Mouse (Mus musculus) limb, embryonic 12.5 days (tissue): ENCODE data around the gene Rmi2. TPM values are rescaled to one million over a fixed set of nuclear protein-coding genes. Genes with fewer than 3 reads are reported as not detected.

Source experiments
- ATAC-seq: fragments of 200-750 bp; cut with Nextera tagmentation; 2 replicates; pipeline ENCODE4 v1.8.0; 2017; ENCODE audit warnings: low read depth, moderate TSS enrichment; ENCODE audit not compliant: insufficient number of reproducible peaks, insufficient read depth, low FRiP score, low TSS enrichment
- H3K27ac ChIP-seq: fragments of 300-500 bp; sonication (generic); 2 replicates; pipeline ENCODE4 v1.5.1; 2016; ENCODE audit warnings: mild to moderate bottlenecking, moderate library complexity
- H3K27me3 ChIP-seq: fragments of 300-500 bp; sonication (generic); 2 replicates; pipeline ENCODE4 v1.6.1; 2016; ENCODE audit warnings: mild to moderate bottlenecking, moderate library complexity
- H3K36me3 ChIP-seq: fragments of 300-500 bp; sonication (generic); 2 replicates; pipeline ENCODE4 v1.6.1; 2016; ENCODE audit warnings: mild to moderate bottlenecking, moderate library complexity
- H3K4me1 ChIP-seq: fragments of 300-500 bp; sonication (generic); replicated peaks from 2 replicates; pipeline ENCODE4 v1.6.1; 2016
- H3K4me2 ChIP-seq: fragments of 300-500 bp; sonication (generic); 2 replicates; pipeline ENCODE4 v1.6.1; 2016; ENCODE audit warnings: mild to moderate bottlenecking, moderate library complexity
- H3K4me3 ChIP-seq: fragments of 300-500 bp; sonication (generic); replicated peaks from 2 replicates; pipeline ENCODE4 v1.5.1; 2016; ENCODE audit warnings: mild to moderate bottlenecking
- H3K9ac ChIP-seq: fragments of 300-500 bp; sonication (generic); replicated peaks from 2 replicates; pipeline ENCODE4 v1.6.1; 2016; ENCODE audit warnings: mild to moderate bottlenecking, moderate library complexity
- H3K9me3 ChIP-seq: fragments of 300-500 bp; sonication (generic); 2 replicates; pipeline ENCODE4 v1.6.1; 2016; ENCODE audit warnings: mild to moderate bottlenecking, moderate library complexity
- WGBS: fragments of 180-500 bp; shearing (Covaris S2); methylation state at CpG from one replicate; pipeline ENCODE4 v1.1.7; 2016; 5-methylcytosine and 5-hydroxymethylcytosine counted together
- polyA plus RNA-seq: library from polyadenylated mRNA; unstranded; fragments of >200 nt; fragmentation: Nextera tagmentation; extraction: Ambion mirVana; gene quantifications from 2 replicates; pipeline ENCODE4 v1.2.1, GENCODE M21; 2016

The Rmi2 gene
- polyA plus RNA-seq, 1 experiment from 2014 or later: 5.1 TPM

DNA sequence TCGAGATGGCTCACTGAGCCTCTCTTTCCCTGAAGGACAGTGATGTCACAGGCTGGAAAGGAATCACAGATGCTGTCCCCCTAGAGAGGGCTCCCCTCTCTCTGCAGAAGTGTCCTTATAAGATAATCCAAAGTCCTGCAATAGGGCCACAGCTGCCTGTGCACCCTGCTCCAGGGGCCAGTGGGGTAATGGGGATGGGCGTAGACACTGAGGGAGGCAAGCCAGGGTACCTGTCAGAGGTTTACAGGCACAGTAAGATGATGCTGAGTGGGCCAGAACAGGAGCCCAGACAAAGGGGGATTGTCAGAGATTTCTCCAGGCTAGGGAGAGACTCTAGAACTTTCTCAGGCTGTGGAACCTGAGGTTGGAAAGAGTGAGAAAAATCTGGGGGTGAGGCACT lies 32.6 kb downstream of the Rmi2 start:
- H3K27ac ChIP-seq: no peak overlapping the region
- H3K4me2 ChIP-seq: no peak overlapping the region
- H3K36me3 ChIP-seq: peaks cover 5% of the 10 kb centered on the region; the same call in 1 of the 2 replicates
- ATAC-seq: no peak
- 0 out of 2 replicates have a peak, but pooled peaks cover 5% of the 10 kb centered on the region for H3K4me1 ChIP-seq
- 89% methylated on average over 2 of the region's 2 CpGs for WGBS
- no peaks in the 10 kb centered on the region for H3K27me3 ChIP-seq
- no peaks in the 10 kb centered on the region for H3K9me3 ChIP-seq
- H3K4me3 ChIP-seq: no peak overlapping the region
- H3K9ac ChIP-seq: no peak overlapping the region

DNA sequence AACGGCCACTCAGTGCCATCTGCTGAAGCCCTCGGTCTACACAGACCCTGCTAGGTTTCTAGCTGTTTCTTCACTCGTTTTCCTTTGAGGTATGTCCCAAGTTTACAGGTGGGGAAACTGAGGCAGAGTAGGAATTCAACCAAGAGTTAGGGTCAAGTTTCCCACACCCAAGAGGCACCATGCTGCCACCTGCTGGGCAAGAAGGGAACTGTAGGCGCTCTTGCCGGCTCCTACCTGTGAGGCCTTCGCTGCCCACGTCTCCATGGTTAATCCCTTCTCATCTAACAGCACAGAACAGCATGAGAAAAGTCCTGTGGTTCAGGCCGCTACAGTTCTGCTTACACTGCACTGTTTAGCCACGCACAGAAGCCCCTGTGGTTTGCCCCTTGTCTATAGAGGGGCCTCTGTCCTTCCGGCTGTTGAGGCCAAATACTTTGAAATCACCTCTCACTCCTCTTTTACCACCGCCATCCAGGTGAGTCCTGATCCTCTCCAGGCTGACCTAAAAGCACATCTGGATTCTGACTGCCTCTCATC lies 33.1 kb downstream of the Rmi2 start:
- Histone ChIP-seq H3K9me3 (no peaks in the 10 kb centered on the region), H3K36me3 (peaks cover 5% of the 10 kb centered on the region; the same call in 1 of the 2 replicates), H3K4me1 (0 out of 2 replicates have a peak, but pooled peaks cover 5% of the 10 kb centered on the region), H3K27ac (no peak overlapping the region), H3K4me3 (no peak overlapping the region), H3K27me3 (no peaks in the 10 kb centered on the region), H3K4me2 (no peak overlapping the region), H3K9ac (no peak overlapping the region)
- no peak for ATAC-seq
- 37% methylated on average over 11 of the region's 11 CpGs for WGBS

GRCm38 (mm10) chr16:10870969-10871368 lies 36.1 kb downstream of the Rmi2 start:
- Histone ChIP-seq H3K4me2 (no peak overlapping the region), H3K9me3 (no peaks in the 10 kb centered on the region), H3K27ac (no peak overlapping the region), H3K9ac (no peak overlapping the region), H3K4me3 (no peak overlapping the region), H3K27me3 (0 out of 2 replicates have a peak, but pooled peaks cover 7% of the 10 kb centered on the region), H3K4me1 (peaks cover 5% of the 10 kb centered on the region; the same call in 1 of the 2 replicates), H3K36me3 (peaks cover 5% of the 10 kb centered on the region; the same call in 1 of the 2 replicates)
- 71% methylated on average over 4 of the region's 4 CpGs for WGBS
- ATAC-seq: no peak

GRCm38 (mm10) chr16:10872825-10873360 lies 38.0 kb downstream of the Rmi2 start:
- Histone ChIP-seq H3K36me3 (no peaks in the 10 kb centered on the region), H3K4me1 (peaks cover 7% of the 10 kb centered on the region; the same call in 1 of the 2 replicates), H3K27me3 (0 out of 2 replicates have a peak, but pooled peaks cover 7% of the 10 kb centered on the region), H3K4me2 (no peak overlapping the region), H3K27ac (no peak overlapping the region), H3K9me3 (no peaks in the 10 kb centered on the region), H3K4me3 (no peak overlapping the region), H3K9ac (no peak overlapping the region)
- no peak for ATAC-seq
- 63% methylated on average over 4 of the region's 4 CpGs for WGBS

DNA sequence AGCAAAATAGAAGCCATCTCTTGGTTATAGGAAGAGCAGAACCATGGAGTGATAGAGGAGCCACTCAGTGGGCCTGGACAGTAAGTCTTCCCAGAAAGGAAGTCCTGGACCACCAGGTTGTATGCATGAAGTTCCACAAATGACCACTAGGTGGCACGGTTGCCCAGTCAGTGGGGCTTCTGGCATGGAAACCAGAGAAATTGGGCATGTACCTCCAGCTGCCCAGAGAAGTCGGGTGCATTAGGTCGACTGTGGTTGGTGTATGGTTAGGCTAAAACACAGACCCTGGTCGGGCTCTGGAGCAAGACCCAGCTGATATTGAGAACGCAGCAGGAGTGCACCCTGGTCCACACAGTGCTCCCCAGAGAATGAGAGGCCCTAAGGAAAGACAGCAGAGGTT lies 38.8 kb downstream of the Rmi2 start:
- ATAC-seq: 0 out of 2 replicates have a peak, but pooled peaks have one; percentile 29
- no peak overlapping the region for H3K27ac ChIP-seq

GRCm38 (mm10) chr16:10878227-10878626 lies 43.4 kb downstream of the Rmi2 start:
- H3K9ac ChIP-seq: no peak overlapping the region; the same call in 1 of the 2 replicates
- no peak for ATAC-seq
- 82% methylated on average over 3 of the region's 3 CpGs for WGBS
- H3K27me3 ChIP-seq: 0 out of 2 replicates have a peak, but pooled peaks cover 7% of the 10 kb centered on the region
- H3K27ac ChIP-seq: no peak overlapping the region
- H3K36me3 ChIP-seq: no peaks in the 10 kb centered on the region
- H3K4me3 ChIP-seq: no peak overlapping the region
- H3K9me3 ChIP-seq: no peaks in the 10 kb centered on the region
- peaks cover 16% of the 10 kb centered on the region for H3K4me1 ChIP-seq
- H3K4me2 ChIP-seq: no peak overlapping the region

More for the DNA sequence above, 38.8 kb downstream of the Rmi2 start:
- 5% methylated on average over 5 of the region's 5 CpGs for WGBS
- H3K36me3 ChIP-seq: no peaks in the 10 kb centered on the region
- no peaks in the 10 kb centered on the region for H3K9me3 ChIP-seq
- H3K4me2 ChIP-seq: no peak overlapping the region
- peaks cover 7% of the 10 kb centered on the region; the same call in 1 of the 2 replicates for H3K4me1 ChIP-seq
- no peak overlapping the region for H3K9ac ChIP-seq
- H3K27me3 ChIP-seq: 0 out of 2 replicates have a peak, but pooled peaks cover 7% of the 10 kb centered on the region
- H3K4me3 ChIP-seq: no peak overlapping the region

DNA sequence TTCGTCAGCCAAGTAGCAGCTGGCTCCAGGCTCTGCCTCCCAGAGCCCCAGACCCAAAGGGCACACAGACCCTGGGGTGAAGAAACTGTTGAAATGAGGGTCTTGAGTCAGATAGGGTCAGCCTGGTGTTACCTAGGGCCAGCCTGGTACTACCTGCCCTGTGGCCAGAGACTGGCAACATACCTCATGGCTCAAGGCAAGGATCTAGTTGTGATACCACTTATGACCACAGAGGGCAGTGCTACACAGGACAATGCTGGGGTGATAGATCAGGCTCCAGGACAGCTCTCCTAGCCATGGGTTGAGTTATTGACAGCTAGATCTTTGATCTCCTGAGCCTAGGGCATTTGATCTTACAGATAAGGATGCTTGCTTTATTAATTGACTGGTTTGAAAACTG lies 44.6 kb downstream of the Rmi2 start:
- ATAC-seq: no peak
- H3K4me2 ChIP-seq: no peak overlapping the region
- no peaks in the 10 kb centered on the region for H3K9me3 ChIP-seq
- H3K4me1 ChIP-seq: peaks cover 16% of the 10 kb centered on the region
- no peak overlapping the region for H3K4me3 ChIP-seq
- no peaks in the 10 kb centered on the region for H3K36me3 ChIP-seq
- no peaks in the 10 kb centered on the region for H3K27me3 ChIP-seq
- 100% methylated on average over 1 of the region's 1 CpGs for WGBS
- H3K27ac ChIP-seq: no peak overlapping the region
- H3K9ac ChIP-seq: no peak overlapping the region

DNA sequence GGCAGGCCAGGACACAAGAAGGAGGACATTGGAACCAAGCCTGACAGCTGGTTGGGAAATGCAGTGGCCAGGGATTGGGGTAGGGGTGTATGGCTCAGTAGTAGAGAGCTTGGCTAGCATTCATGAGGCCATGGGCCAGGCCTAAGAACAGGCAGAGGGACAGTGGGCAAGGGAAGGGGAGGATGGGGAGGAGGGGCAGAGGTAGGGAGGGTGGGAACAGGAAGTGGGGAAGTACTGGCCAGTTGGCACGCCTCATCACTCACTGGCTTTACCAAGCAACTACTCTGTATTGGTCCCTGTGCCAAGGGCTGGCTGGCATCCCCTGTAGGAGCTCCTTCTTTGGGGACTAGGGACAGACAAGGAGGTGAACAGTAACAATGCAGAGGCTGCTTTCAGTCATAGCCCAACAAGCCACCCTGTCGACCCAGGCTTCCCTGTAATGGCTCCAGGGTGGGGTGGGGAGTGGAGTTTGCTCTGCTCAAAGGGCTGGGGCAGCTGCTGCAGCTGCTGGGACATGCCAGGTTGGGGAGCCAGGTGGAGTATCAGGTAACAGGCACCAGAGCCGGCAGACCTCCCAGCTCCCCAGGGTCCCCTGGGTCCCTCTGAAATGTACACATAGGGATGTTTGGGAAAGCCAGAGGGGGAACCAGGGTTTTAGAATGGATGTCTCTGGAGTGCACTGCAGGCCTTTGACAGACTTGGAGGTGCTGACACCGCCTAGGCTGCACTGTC lies 46.5 kb downstream of the Rmi2 start:
- Histone ChIP-seq H3K27ac (no peak overlapping the region), H3K9ac (0 out of 2 replicates have a peak overlapping the region, but pooled peaks have one; percentile 5), H3K27me3 (no peaks in the 10 kb centered on the region), H3K4me3 (no peak overlapping the region), H3K4me2 (no peak overlapping the region), H3K9me3 (no peaks in the 10 kb centered on the region), H3K36me3 (no peaks in the 10 kb centered on the region), H3K4me1 (peaks cover 15% of the 10 kb centered on the region)
- WGBS: 51% methylated on average over 4 of the region's 4 CpGs
- no peak for ATAC-seq

GRCm38 (mm10) chr16:10887436-10887835 lies 52.6 kb downstream of the Rmi2 start:
- ATAC-seq: no peak
- Histone ChIP-seq H3K9me3 (no peaks in the 10 kb centered on the region), H3K4me3 (no peak overlapping the region), H3K9ac (no peak overlapping the region), H3K36me3 (no peaks in the 10 kb centered on the region), H3K4me1 (no peaks in the 10 kb centered on the region), H3K27me3 (no peaks in the 10 kb centered on the region), H3K27ac (no peak overlapping the region), H3K4me2 (no peak overlapping the region)
- WGBS: 84% methylated on average over 2 of the region's 2 CpGs

GRCm38 (mm10) chr16:10890363-10890762 lies 55.5 kb downstream of the Rmi2 start:
- Histone ChIP-seq H3K9ac (no peak overlapping the region), H3K27me3 (no peaks in the 10 kb centered on the region), H3K4me2 (no peak overlapping the region), H3K27ac (no peak overlapping the region), H3K4me1 (no peaks in the 10 kb centered on the region), H3K9me3 (no peaks in the 10 kb centered on the region), H3K36me3 (no peaks in the 10 kb centered on the region), H3K4me3 (no peak overlapping the region)
- WGBS: 84% methylated on average over 3 of the region's 3 CpGs
- no peak for ATAC-seq

GRCm38 (mm10) chr16:10893161-10893560 lies 58.3 kb downstream of the Rmi2 start:
- H3K36me3 ChIP-seq: no peaks in the 10 kb centered on the region
- H3K4me1 ChIP-seq: peaks cover 10% of the 10 kb centered on the region; the same call in 1 of the 2 replicates
- ATAC-seq: no peak
- H3K4me2 ChIP-seq: no peak overlapping the region
- H3K4me3 ChIP-seq: no peak overlapping the region
- peaks cover 5% of the 10 kb centered on the region; the same call in 1 of the 2 replicates for H3K9me3 ChIP-seq
- WGBS: 68% methylated on average over 4 of the region's 4 CpGs
- H3K27ac ChIP-seq: no peak overlapping the region
- H3K9ac ChIP-seq: no peak overlapping the region
- H3K27me3 ChIP-seq: no peaks in the 10 kb centered on the region
